Mouse (Mus musculus): ENCODE data around the gene Ctbp1. TPM values are rescaled to one million over a fixed set of nuclear protein-coding genes. Genes with fewer than 3 reads are reported as not detected.
A peak's percentile ranks its signal among the peaks of the same experiment; 100 is the strongest.

Ctbp1 gene
- polyA plus RNA-seq, 1 experiment from 2014 or later, result 212 TPM

- H3K9me3 ChIP-seq (replicated peaks), result no peaks in the 10 kb centered on the region
- no peak overlapping the region for H3K4me3 ChIP-seq (replicated peaks)
- 0 out of 2 replicates have a peak, but pooled peaks have one; percentile 57 for ATAC-seq (ENCODE audit: low read depth)
Measured at GRCm38 (mm10) chr5:33206328-33206727, 68.5 kb downstream of the Ctbp1 start.

GRCm38 (mm10) chr5:33204284-33204683 lies 70.5 kb downstream of the Ctbp1 start:
- Histone ChIP-seq H3K9ac (no peak overlapping the region), H3K4me3 (replicated peaks) (no peak overlapping the region), H3K27me3 (0 out of 2 replicates have a peak, but pooled peaks cover 6% of the 10 kb centered on the region), H3K36me3 (no peaks in the 10 kb centered on the region), H3K9me3 (replicated peaks) (no peaks in the 10 kb centered on the region), H3K4me1 (replicated peaks) (peaks cover 44% of the 10 kb centered on the region), H3K27ac (no peak overlapping the region), H3K4me2 (no peak overlapping the region)
- WGBS (ENCODE audit: insufficient replicate concordance), result 60% methylated on average over 7 of the region's 7 CpGs
- no peak for ATAC-seq (ENCODE audit: low read depth)
- DNase-seq, result no peak

More at GRCm38 (mm10) chr5:33206328-33206727, 68.5 kb downstream of the Ctbp1 start:
- Histone ChIP-seq H3K36me3 (no peaks in the 10 kb centered on the region), H3K4me1 (replicated peaks) (peaks cover 44% of the 10 kb centered on the region), H3K4me2 (no peak overlapping the region), H3K9ac (no peak overlapping the region; the same call in 1 of the 2 replicates), H3K27ac (no peak overlapping the region), H3K27me3 (0 out of 2 replicates have a peak, but pooled peaks cover 6% of the 10 kb centered on the region)
- 40% methylated on average over 7 of the region's 7 CpGs for WGBS (ENCODE audit: insufficient replicate concordance)
- DNase-seq, result no peak

- Histone ChIP-seq H3K36me3 (no peaks in the 10 kb centered on the region), H3K4me2 (peak overlapping the region; percentile 44), H3K27ac (no peak overlapping the region), H3K4me3 (replicated peaks) (no peak overlapping the region; the same call in 1 of the 2 replicates), H3K4me1 (replicated peaks) (peaks cover 44% of the 10 kb centered on the region), H3K9me3 (replicated peaks) (no peaks in the 10 kb centered on the region), H3K27me3 (0 out of 2 replicates have a peak, but pooled peaks cover 6% of the 10 kb centered on the region), H3K9ac (0 out of 2 replicates have a peak overlapping the region, but pooled peaks have one; percentile 12)
- ATAC-seq (ENCODE audit: low read depth), result peak; percentile 59
- peak; percentile 70 for DNase-seq
- WGBS (ENCODE audit: insufficient replicate concordance), result 8% methylated on average over 9 of the region's 9 CpGs
Measured at GRCm38 (mm10) chr5:33203691-33204242, 71.0 kb downstream of the Ctbp1 start.

GRCm38 (mm10) chr5:33203171-33203565 lies 71.6 kb downstream of the Ctbp1 start:
- ATAC-seq (ENCODE audit: low read depth) (peak; percentile 24; the same call in 1 of the 2 replicates), DNase-seq (no peak)
- H3K4me3 ChIP-seq (replicated peaks), result no peak overlapping the region
- H3K4me2 ChIP-seq, result no peak overlapping the region
- no peaks in the 10 kb centered on the region for H3K9me3 ChIP-seq (replicated peaks)
- H3K27me3 ChIP-seq, result 0 out of 2 replicates have a peak, but pooled peaks cover 6% of the 10 kb centered on the region
- H3K4me1 ChIP-seq (replicated peaks), result peaks cover 44% of the 10 kb centered on the region
- WGBS (ENCODE audit: insufficient replicate concordance), result 64% methylated on average over 6 of the region's 6 CpGs
- no peaks in the 10 kb centered on the region for H3K36me3 ChIP-seq
- no peak overlapping the region for H3K9ac ChIP-seq
- no peak overlapping the region for H3K27ac ChIP-seq

- WGBS (ENCODE audit: insufficient replicate concordance), result 52% methylated on average over 13 of the region's 13 CpGs
- Histone ChIP-seq H3K9ac (no peak overlapping the region), H3K36me3 (no peaks in the 10 kb centered on the region), H3K9me3 (replicated peaks) (no peaks in the 10 kb centered on the region), H3K4me3 (replicated peaks) (no peak overlapping the region), H3K4me1 (replicated peaks) (peaks cover 44% of the 10 kb centered on the region), H3K4me2 (no peak overlapping the region), H3K27ac (no peak overlapping the region), H3K27me3 (0 out of 2 replicates have a peak, but pooled peaks cover 6% of the 10 kb centered on the region)
- ATAC-seq (ENCODE audit: low read depth) (peak; percentile 61), DNase-seq (no peak)
Measured at GRCm38 (mm10) chr5:33202516-33203170, 72.2 kb downstream of the Ctbp1 start.

GRCm38 (mm10) chr5:33201697-33202096 lies 73.1 kb downstream of the Ctbp1 start:
- H3K4me1 ChIP-seq (replicated peaks), result peaks cover 37% of the 10 kb centered on the region
- no peak overlapping the region for H3K4me3 ChIP-seq (replicated peaks)
- no peak overlapping the region for H3K9ac ChIP-seq
- 53% methylated on average over 13 of the region's 13 CpGs for WGBS (ENCODE audit: insufficient replicate concordance)
- DNase-seq, result no peak
- H3K36me3 ChIP-seq, result no peaks in the 10 kb centered on the region
- peaks cover 6% of the 10 kb centered on the region; the same call in 1 of the 2 replicates for H3K27me3 ChIP-seq
- H3K9me3 ChIP-seq (replicated peaks), result no peaks in the 10 kb centered on the region
- no peak for ATAC-seq (ENCODE audit: low read depth)
- H3K27ac ChIP-seq, result no peak overlapping the region
- no peak overlapping the region for H3K4me2 ChIP-seq

GRCm38 (mm10) chr5:33200071-33200470 lies 74.7 kb downstream of the Ctbp1 start:
- H3K4me3 ChIP-seq (replicated peaks), result no peak overlapping the region
- H3K27me3 ChIP-seq, result peaks cover 6% of the 10 kb centered on the region; the same call in 1 of the 2 replicates
- no peaks in the 10 kb centered on the region for H3K36me3 ChIP-seq
- no peaks in the 10 kb centered on the region for H3K9me3 ChIP-seq (replicated peaks)
- no peak for ATAC-seq (ENCODE audit: low read depth)
- WGBS (ENCODE audit: insufficient replicate concordance), result 48% methylated on average over 1 of the region's 1 CpGs
- H3K27ac ChIP-seq, result no peak overlapping the region
- no peak overlapping the region for H3K9ac ChIP-seq
- H3K4me1 ChIP-seq (replicated peaks), result peaks cover 22% of the 10 kb centered on the region; the same call in 1 of the 2 replicates
- no peak for DNase-seq
- no peak overlapping the region for H3K4me2 ChIP-seq

Other genes with a start within 250 kb of the Ctbp1 start
- gene Slc5a1, start 170.8 kb downstream of the Ctbp1 start, polyA plus RNA-seq (2015; fragmentation: Nextera tagmentation; extraction: Ambion mirVana), result not detected in 2 replicates
- 6.8 and 7.2 TPM in 2 replicates for gene Spon2, start 56.5 kb downstream of the Ctbp1 start, polyA plus RNA-seq (2015; fragmentation: Nextera tagmentation; extraction: Ambion mirVana)
- gene Maea, start 60.5 kb upstream of the Ctbp1 start, polyA plus RNA-seq (2015; fragmentation: Nextera tagmentation; extraction: Ambion mirVana), result 54.9 and 58.2 TPM in 2 replicates
- 2.2 and 2.7 TPM in 2 replicates for gene Uvssa, start 103.6 kb upstream of the Ctbp1 start, polyA plus RNA-seq (2015; fragmentation: Nextera tagmentation; extraction: Ambion mirVana)
- gene Nkx1-1, start 159.0 kb upstream of the Ctbp1 start, polyA plus RNA-seq (2015; fragmentation: Nextera tagmentation; extraction: Ambion mirVana), result not detected in 2 replicates